Mouse (Mus musculus) midbrain, embryonic 14.5 days (tissue): ENCODE results near the gene Zmynd10. TPM values are rescaled to one million over a fixed set of nuclear protein-coding genes. Genes with fewer than 3 reads are reported as not detected.
A peak's percentile ranks its signal among the peaks of the same experiment; 100 is the strongest.
"Not testable (repeated sequence)": the region's sequence is repeated elsewhere in the genome, so short reads cannot be mapped to it uniquely, and the experiment has no call there.

Experiments
- ATAC-seq: fragments of 200-750 bp; cut with Nextera tagmentation; 2 replicates; pipeline ENCODE4 v1.8.0; 2017; ENCODE audit warnings: moderate number of reproducible peaks, moderate library complexity; ENCODE audit not compliant: low FRiP score, low TSS enrichment
- DNase-seq: peaks from one replicate; pipeline ENCODE4 v3.0.0-alpha.2; 2015
- H3K27ac ChIP-seq: fragments of 300-500 bp; sonication (generic); replicated peaks from 2 replicates; pipeline ENCODE4 v1.5.1; 2014; ENCODE audit warnings: mild to moderate bottlenecking, low read depth, low read length, moderate library complexity
- H3K27me3 ChIP-seq: fragments of 300-500 bp; sonication (generic); 2 replicates; pipeline ENCODE4 v1.6.1; 2014; ENCODE audit warnings: low read length, control low read depth, mixed read lengths; ENCODE audit not compliant: control insufficient read depth, insufficient read depth
- H3K36me3 ChIP-seq: fragments of 300-500 bp; sonication (generic); 2 replicates; pipeline ENCODE4 v1.6.1; 2014; ENCODE audit warnings: low read length, control low read depth; ENCODE audit not compliant: control insufficient read depth, insufficient read depth
- H3K4me1 ChIP-seq: fragments of 300-500 bp; sonication (generic); 2 replicates; pipeline ENCODE4 v1.6.1; 2014; ENCODE audit warnings: mild to moderate bottlenecking, antibody characterized with exemption, low read length, control low read depth; ENCODE audit not compliant: control insufficient read depth, insufficient read depth
- H3K4me2 ChIP-seq: fragments of 300-500 bp; sonication (generic); 2 replicates; pipeline ENCODE4 v1.6.1; 2014; ENCODE audit warnings: mild to moderate bottlenecking, low read length, moderate library complexity
- H3K4me3 ChIP-seq: fragments of 300-500 bp; sonication (generic); replicated peaks from 2 replicates; pipeline ENCODE4 v1.5.1; 2014; ENCODE audit warnings: low read depth, low read length
- H3K9ac ChIP-seq: fragments of 300-500 bp; sonication (generic); replicated peaks from 2 replicates; pipeline ENCODE4 v1.6.1; 2014; ENCODE audit warnings: mild to moderate bottlenecking, low read length, moderate library complexity
- H3K9me3 ChIP-seq: fragments of 300-500 bp; sonication (generic); 2 replicates; pipeline ENCODE4 v1.6.1; 2016; ENCODE audit warnings: low read length, control low read depth, mixed read lengths; ENCODE audit not compliant: control insufficient read depth
- WGBS: fragments of 180-500 bp; shearing (Covaris S2); extraction: QIAGEN DNeasy Blood & Tissue Kit; methylation state at CpG from one replicate; pipeline ENCODE4 v1.1.7; 2014; 5-methylcytosine and 5-hydroxymethylcytosine counted together
- polyA plus RNA-seq: library from polyadenylated mRNA; unstranded; fragments of >200 nt; fragmentation: Nextera tagmentation; extraction: Ambion mirVana; gene quantifications from 2 replicates; pipeline ENCODE4 v1.2.1, GENCODE M21; 2014

The Zmynd10 gene
- polyA plus RNA-seq, 1 experiment from 2014 or later = 2.5 TPM

DNA sequence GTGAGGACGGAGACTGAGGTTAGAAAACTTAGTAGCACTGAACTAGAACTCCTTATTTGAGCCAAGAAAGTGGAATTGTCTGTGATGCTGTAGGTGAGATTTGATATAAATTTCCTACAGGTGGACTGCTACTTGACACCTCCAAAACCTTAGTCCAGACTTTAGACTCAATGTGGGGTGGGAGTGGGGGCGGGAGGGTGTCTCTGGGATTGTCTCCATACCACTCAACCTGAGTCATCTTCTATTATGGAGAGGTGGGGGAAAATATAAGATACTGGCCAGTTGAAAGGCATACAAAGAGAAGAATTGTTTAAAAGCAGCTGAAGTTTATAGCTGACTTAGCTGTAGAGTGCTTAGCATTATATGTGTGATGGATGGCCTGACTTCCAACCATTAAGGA is 8.6 kb downstream of the Zmynd10 start:
- Histone ChIP-seq H3K4me3 (peak overlapping the region; percentile 73), H3K4me1 (peaks cover 26% of the 10 kb centered on the region), H3K36me3 (peaks cover 40% of the 10 kb centered on the region), H3K4me2 (peak overlapping the region; percentile 92), H3K27ac (no peak overlapping the region), H3K27me3 (peaks cover 23% of the 10 kb centered on the region), H3K9ac (peak overlapping the region; percentile 76; the same call in 1 of the 2 replicates), H3K9me3 (no peaks in the 10 kb centered on the region)
- DNase-seq (no peak), ATAC-seq (no peak)
- 48% methylated on average over 2 of the region's 2 CpGs for WGBS

DNA sequence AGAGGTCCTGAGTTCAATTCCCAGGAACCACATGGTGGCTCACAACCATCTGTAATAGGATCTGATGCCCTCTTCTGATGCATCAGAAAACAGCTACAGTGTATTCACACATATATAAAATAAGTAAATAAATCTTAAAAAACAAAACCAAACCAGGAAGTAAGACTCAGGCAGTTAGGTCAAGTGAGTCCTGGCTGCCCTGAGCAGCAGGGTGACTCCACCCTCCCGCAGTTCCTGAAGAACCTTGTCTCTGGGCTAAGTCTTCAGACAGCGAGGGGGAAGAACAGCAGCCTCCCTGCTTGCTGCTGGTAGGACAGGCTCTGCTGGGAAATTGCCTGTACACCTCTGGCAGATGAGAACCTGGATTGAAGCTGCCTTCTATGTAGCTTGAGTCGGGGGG is 9.2 kb downstream of the Zmynd10 start:
- Histone ChIP-seq H3K4me3 (0 out of 2 replicates have a peak overlapping the region, but pooled peaks have one; percentile 73), H3K36me3 (peaks cover 46% of the 10 kb centered on the region), H3K27me3 (peaks cover 17% of the 10 kb centered on the region), H3K4me2 (peak overlapping the region; percentile 92), H3K27ac (no peak overlapping the region), H3K9ac (peak overlapping the region; percentile 76; the same call in 1 of the 2 replicates), H3K9me3 (no peaks in the 10 kb centered on the region), H3K4me1 (peaks cover 23% of the 10 kb centered on the region)
- WGBS = 83% methylated on average over 3 of the region's 3 CpGs
- ATAC-seq (no peak), DNase-seq (no peak)

DNA sequence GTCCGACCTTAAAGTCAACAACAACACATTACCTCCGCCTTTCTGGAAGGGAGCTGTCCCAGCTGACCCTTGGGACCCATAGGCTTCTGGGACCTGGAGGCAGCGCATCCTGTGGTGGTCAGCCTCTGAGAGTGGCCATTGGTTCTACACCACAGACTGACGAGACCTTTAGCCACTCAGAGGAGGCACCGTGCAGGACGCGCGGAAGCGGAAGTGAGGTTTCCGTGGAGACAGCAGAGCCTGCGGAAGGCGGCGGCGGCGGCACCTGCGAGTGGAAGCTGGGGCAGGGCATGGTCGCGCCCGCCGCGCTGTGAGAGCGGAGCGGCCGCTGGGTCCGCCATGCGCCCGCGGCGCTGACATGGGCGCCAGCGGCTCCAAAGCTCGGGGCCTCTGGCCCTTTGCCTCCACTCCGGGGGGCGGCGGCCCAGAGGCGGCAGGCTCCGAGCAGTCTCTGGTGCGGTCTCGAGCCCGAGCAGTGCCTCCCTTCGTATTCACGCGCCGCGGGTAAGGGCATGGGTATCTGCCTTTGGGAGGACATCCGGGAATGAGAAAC is 16.0 kb downstream of the Zmynd10 start, which contains the start of gene Tusc2:
Gene Tusc2, plus strand, starts transcription at position 227 of the 553 bp plus-strand sequence.
- Histone ChIP-seq H3K27ac (peak within 1 kb of the TSS; percentile 62), H3K4me1 (peaks cover 19% of the 10 kb centered on the region), H3K4me2 (peak within 1 kb of the TSS; percentile 71), H3K9ac (peak within 1 kb of the TSS; percentile 77), H3K27me3 (no peaks in the 10 kb centered on the region), H3K9me3 (no peaks in the 10 kb centered on the region), H3K36me3 (peaks cover 68% of the 10 kb centered on the region), H3K4me3 (peak within 1 kb of the TSS; percentile 78)
- peak; percentile 96 for ATAC-seq
- DNase-seq = peak; percentile 95
- under 1% methylated on average over 46 of the region's 46 CpGs for WGBS

DNA sequence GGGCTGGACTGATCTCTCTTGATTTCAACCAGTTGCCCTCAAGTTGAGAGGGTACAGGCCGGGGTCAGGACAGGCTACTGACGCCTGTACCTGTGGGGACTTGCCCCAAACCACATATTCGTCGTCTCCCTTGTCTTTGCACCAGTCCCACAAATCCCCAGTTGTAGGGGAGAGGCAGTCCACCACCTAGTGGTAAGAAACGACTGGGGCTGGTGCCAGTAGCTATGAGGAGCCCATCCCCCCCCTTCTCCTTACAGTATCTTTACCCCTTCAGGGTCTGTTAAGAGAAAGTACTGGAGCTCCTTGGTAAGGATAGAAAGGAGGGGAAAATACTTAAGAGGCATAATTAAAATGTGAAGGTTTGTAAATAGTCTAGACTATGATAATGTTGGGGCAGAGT is 18.5 kb downstream of the Zmynd10 start:
- not testable (repeated sequence) for H3K4me3 ChIP-seq, H3K27ac ChIP-seq, H3K27me3 ChIP-seq, ATAC-seq, H3K4me2 ChIP-seq, H3K9me3 ChIP-seq, DNase-seq, H3K9ac ChIP-seq
- Histone ChIP-seq H3K36me3 (peaks cover 46% of the 10 kb centered on the region), H3K4me1 (peaks cover 31% of the 10 kb centered on the region)
- WGBS = 45% methylated on average over 5 of the region's 5 CpGs

DNA sequence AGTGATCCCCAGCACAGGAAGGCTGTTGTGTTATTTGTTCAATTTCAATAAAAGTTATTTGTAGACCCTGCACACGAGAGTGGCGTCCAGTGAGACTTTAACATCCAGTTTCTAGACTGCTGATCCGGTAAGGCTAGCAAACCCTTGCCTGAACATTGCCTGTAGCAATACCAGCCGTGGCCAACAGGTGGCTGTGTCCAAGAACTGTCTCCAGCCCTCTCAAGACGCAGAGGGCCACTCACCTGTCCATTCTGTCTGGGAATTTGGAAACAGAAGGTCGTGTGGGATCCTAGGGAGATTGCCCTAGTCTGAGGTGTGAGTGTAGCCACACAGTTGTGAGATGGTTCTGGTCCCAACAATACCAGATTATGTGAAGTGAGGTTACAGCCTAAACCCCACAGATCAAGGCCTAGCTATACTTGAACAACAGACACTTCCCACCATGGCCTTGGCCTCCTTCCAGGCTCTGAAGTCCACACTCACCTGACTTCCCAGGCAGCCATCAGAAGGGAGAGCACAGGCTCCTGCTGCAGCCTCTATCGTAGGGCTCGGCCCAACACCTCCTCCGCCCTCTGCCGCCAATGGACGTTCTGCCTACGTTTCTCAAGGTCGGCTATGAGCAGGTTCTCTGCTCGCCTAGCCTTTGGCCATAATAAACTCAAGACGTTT is 19.1 kb downstream of the Zmynd10 start:
- Histone ChIP-seq H3K9me3 (no peaks in the 10 kb centered on the region), H3K36me3 (peaks cover 46% of the 10 kb centered on the region), H3K4me1 (peaks cover 37% of the 10 kb centered on the region), H3K9ac (no peak overlapping the region), H3K4me3 (0 out of 2 replicates have a peak overlapping the region, but pooled peaks have one; percentile 2), H3K27ac (no peak overlapping the region), H3K4me2 (peak overlapping the region; percentile 17; the same call in 1 of the 2 replicates), H3K27me3 (no peaks in the 10 kb centered on the region)
- DNase-seq (peak; percentile 84), ATAC-seq (no peak)
- 63% methylated on average over 15 of the region's 15 CpGs for WGBS

DNA sequence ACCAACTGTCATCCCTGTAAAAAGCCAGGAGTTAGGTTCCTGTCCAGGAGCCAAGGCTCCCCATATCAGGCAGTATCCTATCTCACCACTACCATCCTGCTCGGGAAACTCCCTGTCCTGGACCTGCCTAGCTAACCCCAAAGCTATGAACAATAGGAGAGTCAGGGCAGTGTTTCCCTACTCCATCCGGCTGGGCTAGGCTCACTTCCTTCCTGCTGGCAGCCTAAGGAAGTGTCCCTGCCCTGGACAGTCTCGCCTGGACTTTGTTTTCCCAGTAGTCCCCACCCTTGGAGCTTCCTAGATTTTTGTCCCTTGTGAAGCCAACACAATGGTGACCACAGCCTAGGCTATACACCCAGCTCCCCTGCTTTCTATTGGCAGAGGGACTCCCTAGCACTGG is 19.8 kb downstream of the Zmynd10 start:
- Histone ChIP-seq H3K4me1 (peaks cover 43% of the 10 kb centered on the region), H3K9me3 (no peaks in the 10 kb centered on the region), H3K4me2 (0 out of 2 replicates have a peak overlapping the region, but pooled peaks have one; percentile 83), H3K27ac (no peak overlapping the region; the same call in 1 of the 2 replicates), H3K4me3 (no peak overlapping the region), H3K36me3 (peaks cover 46% of the 10 kb centered on the region), H3K9ac (no peak overlapping the region), H3K27me3 (no peaks in the 10 kb centered on the region)
- DNase-seq (no peak), ATAC-seq (no peak)
- 73% methylated on average over 3 of the region's 3 CpGs for WGBS

DNA sequence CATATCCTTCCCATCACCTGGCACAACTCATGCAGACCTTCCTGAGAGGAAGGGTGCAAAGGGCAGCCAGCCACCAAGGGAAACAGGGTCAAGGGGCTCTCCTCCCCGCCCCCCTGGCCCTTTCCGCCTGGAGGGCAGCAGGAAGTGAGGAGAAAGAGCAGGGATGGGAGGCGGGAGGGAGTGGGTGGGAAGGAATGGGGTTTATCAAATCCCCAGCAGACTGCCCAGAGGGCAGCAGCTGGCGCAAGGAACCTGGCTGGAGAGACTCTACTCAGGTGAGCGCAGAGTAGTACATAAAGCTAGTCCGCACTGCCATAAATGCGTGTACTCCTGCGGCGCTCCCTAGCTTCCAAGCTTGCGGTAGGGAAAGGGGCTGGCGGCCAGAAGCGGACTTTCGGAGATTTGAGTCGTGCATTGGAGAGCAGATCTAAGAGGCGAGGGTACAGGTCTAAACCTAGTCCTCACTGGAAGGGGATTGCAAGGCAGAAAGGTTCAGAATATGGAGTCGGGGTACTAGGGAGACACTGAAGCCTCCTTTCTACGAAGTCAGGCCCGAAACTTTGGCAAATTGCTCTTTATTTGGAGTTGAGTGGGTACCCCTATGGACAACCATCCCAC is 20.7 kb downstream of the Zmynd10 start, which contains the start of gene Hyal2:
Gene Hyal2, plus strand, starts transcription at position 244 of the 618 bp plus-strand sequence.
- Histone ChIP-seq H3K27ac (peak within 1 kb of the TSS; percentile 88), H3K36me3 (peaks cover 49% of the 10 kb centered on the region), H3K4me2 (peak within 1 kb of the TSS; percentile 83), H3K27me3 (no peaks in the 10 kb centered on the region), H3K9ac (peak within 1 kb of the TSS; percentile 80), H3K4me3 (peak within 1 kb of the TSS; percentile 85), H3K4me1 (peaks cover 40% of the 10 kb centered on the region), H3K9me3 (no peaks in the 10 kb centered on the region)
- DNase-seq = peak; percentile 39
- WGBS = 6% methylated on average over 18 of the region's 18 CpGs
- ATAC-seq = no peak

DNA sequence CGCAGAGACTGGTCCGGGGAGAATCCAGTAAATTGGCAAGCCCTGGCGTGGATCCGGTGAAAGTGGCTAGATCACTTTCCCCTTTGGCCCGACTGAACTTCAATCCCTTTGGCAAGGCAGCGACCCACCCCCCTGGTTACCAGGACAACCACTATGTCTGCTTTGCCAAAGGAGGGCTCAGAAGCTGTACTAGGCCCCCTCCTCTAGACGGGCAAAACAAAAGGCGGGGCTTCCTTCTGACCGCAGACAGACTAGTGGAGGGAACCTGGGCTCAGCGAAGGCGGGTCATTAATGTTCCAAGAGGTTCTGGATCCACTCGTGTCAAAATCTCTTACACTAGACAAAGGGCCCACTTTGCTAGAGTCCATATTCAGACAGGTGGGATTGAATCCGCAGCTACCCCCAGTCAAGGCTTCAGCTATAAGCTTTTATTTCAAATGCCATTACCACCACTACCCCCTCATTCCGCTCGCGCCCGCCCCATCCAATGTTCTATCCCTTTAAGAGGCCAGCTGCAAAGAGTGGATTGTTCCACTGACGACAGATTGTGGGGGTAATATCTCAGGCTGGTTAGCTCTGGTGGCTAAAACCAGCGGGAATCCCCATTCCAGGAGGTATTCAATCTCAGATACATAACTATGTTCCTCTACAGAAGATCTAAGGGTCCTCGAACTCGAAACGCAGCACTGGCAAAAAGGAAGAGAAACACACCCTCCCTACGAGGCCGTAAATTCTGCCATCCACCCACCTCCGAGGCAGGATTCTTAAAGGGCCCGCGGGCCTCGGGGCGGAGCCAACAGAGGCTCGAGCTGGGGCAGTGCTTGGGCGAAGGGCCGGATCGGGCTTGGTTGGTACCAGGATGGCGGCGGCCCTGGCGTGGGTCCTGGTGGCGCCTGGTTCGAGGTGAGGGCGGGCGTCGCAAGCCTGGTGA is 21.5 kb downstream of the Zmynd10 start:
- DNase-seq (peak; percentile 95), ATAC-seq (peak; percentile 90)
- Histone ChIP-seq H3K4me1 (peaks cover 38% of the 10 kb centered on the region), H3K27me3 (no peaks in the 10 kb centered on the region), H3K9ac (peak overlapping the region; percentile 80), H3K4me3 (peak overlapping the region; percentile 85), H3K36me3 (peaks cover 56% of the 10 kb centered on the region), H3K9me3 (no peaks in the 10 kb centered on the region), H3K4me2 (peak overlapping the region; percentile 83), H3K27ac (peak overlapping the region; percentile 88)
- WGBS = under 1% methylated on average over 41 of the region's 41 CpGs
